Mouse (Mus musculus) thymus, adult 2 months (tissue): ENCODE data around the gene Iqgap2. TPM values are rescaled to one million over a fixed set of nuclear protein-coding genes. Genes with fewer than 3 reads are reported as not detected.
A peak's percentile ranks its signal among the peaks of the same experiment; 100 is the strongest.

Experiments used
- DNase-seq: peaks from one replicate; pipeline ENCODE4 v3.0.0; 2021
- H3K27ac ChIP-seq: fragments of 200-500 bp; 2 replicates; pipeline ENCODE4 v1.5.1; 2012; ENCODE audit warnings: low read length, control low read depth; ENCODE audit not compliant: control insufficient read depth, insufficient read depth
- H3K27me3 ChIP-seq: fragments of 200-500 bp; 2 replicates; pipeline ENCODE4 v1.6.1; 2012; ENCODE audit warnings: mild to moderate bottlenecking, low read length, moderate library complexity, mixed read lengths; ENCODE audit not compliant: control insufficient read depth, insufficient read depth
- H3K36me3 ChIP-seq: fragments of 200-500 bp; 2 replicates; pipeline ENCODE4 v1.6.1; 2012; ENCODE audit warnings: mild to moderate bottlenecking, low read length, moderate library complexity; ENCODE audit not compliant: control insufficient read depth, insufficient read depth
- H3K4me1 ChIP-seq: fragments of 200-500 bp; replicated peaks from 2 replicates; pipeline ENCODE4 v1.6.1; 2012; ENCODE audit warnings: low read length; ENCODE audit not compliant: control insufficient read depth, insufficient read depth
- H3K4me3 ChIP-seq: fragments of 200-500 bp; 2 replicates; pipeline ENCODE4 v1.5.1; 2012; ENCODE audit warnings: mild to moderate bottlenecking, low read length, control low read depth, moderate library complexity; ENCODE audit not compliant: control insufficient read depth, insufficient read depth
- CTCF ChIP-seq: fragments of 200-500 bp; IDR thresholded peaks from 2 replicates; pipeline ENCODE4 v1.5.1; 2012; ENCODE audit warnings: mild to moderate bottlenecking, control low read depth, low read length, moderate library complexity, borderline replicate concordance; ENCODE audit not compliant: control insufficient read depth, poor library complexity, insufficient read depth; ENCODE audit errors: extremely low read depth
- POLR2A ChIP-seq: fragments of 200-500 bp; IDR thresholded peaks from 2 replicates; pipeline ENCODE4 v1.6.1; 2012; ENCODE audit warnings: mild to moderate bottlenecking, low read length, control low read depth, moderate library complexity; ENCODE audit not compliant: control insufficient read depth, poor library complexity, insufficient read depth; ENCODE audit errors: extremely low read depth
- WGBS: fragments of 180-500 bp; shearing (Covaris S2); methylation state at CpG from one replicate; pipeline ENCODE4 v1.1.7; 2018; 5-methylcytosine and 5-hydroxymethylcytosine counted together
- polyA plus RNA-seq: library from polyadenylated mRNA; depleted of rRNA; stranded (reverse); fragments of >200 nt; gene quantifications from 2 replicates; pipeline ENCODE4 v1.2.3, GENCODE M21; 2012

Iqgap2 gene
- polyA plus RNA-seq, 1 experiment = 4.4 TPM

DNA sequence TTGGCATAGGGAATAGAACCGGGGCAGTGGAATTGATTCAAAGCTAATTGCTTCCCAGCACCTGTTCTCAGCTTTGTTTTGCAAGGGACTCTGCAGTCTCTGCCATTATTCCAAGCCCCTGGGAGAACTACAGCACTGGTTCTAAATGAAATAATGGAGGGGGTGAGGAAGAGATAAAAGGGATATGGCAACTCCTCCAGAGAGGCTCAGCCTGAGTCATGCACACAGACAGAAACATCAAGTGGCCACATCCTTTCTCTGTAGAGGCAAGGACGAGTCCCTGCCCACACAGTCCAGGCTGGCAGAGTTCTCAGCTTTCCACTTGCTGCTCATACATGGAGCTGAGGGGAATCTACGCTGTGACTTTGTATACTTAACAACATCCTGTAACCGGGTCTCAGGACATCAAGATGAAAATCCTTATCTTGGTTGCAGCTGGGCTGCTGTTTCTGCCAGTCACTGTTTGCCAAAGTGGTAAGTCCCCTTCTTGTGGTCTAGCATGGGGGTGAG, 195.0 kb downstream of the Iqgap2 start, which contains the start of gene F2rl2:
TSS of gene F2rl2 (plus strand) at position 200 of the 510 bp plus-strand sequence.
- WGBS = 25% methylated on average over 4 of the region's 4 CpGs
- TF ChIP-seq CTCF = no peak
- no peak for TF ChIP-seq POLR2A
- Histone ChIP-seq H3K27me3 (no peaks in the 10 kb centered on the region), H3K4me1 (peaks cover 20% of the 10 kb centered on the region), H3K36me3 (no peaks in the 10 kb centered on the region), H3K27ac (no peak within 1 kb of the TSS), H3K4me3 (no peak within 1 kb of the TSS)
- DNase-seq = peak; percentile 11

DNA sequence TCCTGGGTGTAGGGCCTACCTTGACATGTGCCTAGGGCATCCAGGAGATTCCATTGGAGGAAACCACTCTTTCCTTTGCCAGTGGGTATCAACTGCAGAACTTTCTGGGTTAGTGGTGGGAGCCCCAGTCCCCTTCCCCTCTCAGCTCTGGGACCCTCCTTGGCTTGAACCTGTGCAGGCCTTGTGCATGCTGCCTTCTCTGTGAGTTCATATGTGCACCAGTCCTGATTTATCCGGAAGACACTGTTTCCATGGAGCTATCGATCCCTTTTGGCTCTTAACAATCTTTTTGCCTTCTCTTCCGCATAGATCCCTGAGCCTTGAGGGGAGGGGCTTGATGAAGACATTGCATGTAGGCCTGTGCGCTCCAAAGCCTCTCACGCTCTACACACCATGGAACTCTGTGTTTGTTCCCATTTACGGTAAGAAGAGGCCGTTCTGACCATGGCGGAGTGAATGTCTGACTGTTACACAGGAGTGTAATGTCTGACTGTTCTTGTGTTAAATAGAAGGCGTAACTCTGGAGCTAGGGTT, 195.5 kb downstream of the Iqgap2 start:
- H3K27me3 ChIP-seq = no peaks in the 10 kb centered on the region
- DNase-seq = no peak
- H3K4me1 ChIP-seq = peaks cover 20% of the 10 kb centered on the region
- H3K36me3 ChIP-seq = no peaks in the 10 kb centered on the region
- WGBS = 94% methylated on average over 9 of the region's 9 CpGs
- H3K4me3 ChIP-seq = no peak overlapping the region
- TF ChIP-seq CTCF (no peak), POLR2A (no peak)
- H3K27ac ChIP-seq = no peak overlapping the region

DNA sequence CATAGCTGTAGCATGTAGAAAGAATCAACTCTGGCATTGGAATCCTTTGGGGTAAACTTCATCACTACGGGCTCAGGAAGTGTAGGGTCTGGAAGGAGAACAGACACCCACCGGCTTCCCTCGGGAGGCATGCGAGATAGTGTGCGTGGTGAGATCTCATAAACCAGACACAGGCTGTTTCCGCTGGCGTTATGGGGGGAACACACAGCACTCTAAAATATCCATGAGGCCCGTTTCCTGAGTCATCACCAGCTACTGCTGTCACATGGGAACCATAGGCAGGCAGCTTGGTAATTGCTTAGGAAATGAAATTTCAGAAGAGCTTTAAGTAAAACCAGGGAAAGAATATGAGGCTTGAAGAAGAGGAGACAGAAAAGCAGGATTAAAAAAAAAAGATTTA, 199.5 kb downstream of the Iqgap2 start:
- TF ChIP-seq POLR2A (no peak), CTCF (no peak)
- 97% methylated on average over 8 of the region's 8 CpGs for WGBS
- Histone ChIP-seq H3K27ac (no peak overlapping the region), H3K36me3 (no peaks in the 10 kb centered on the region), H3K4me1 (peaks cover 11% of the 10 kb centered on the region), H3K27me3 (no peaks in the 10 kb centered on the region), H3K4me3 (no peak overlapping the region)
- DNase-seq = no peak

DNA sequence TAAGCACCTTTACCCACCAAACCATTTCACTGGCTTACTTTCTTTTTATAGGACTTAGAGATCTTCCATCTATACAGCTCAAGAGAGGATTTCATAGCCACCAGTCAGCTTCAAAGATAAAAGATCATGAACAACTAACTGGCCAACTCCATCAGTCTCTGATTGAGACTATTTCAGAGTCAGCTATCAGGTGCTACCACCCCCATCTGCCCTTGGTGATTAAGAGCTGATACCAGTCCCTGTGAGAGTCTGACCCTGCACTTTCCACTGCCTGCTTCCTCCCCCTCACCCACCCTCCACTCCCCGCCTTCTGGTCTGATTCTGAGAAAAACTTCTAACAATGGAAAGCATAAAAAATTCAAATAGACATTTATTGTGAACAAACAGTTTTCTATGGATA, 203.1 kb downstream of the Iqgap2 start:
- Histone ChIP-seq H3K27me3 (no peaks in the 10 kb centered on the region), H3K4me3 (no peak overlapping the region), H3K4me1 (no peaks in the 10 kb centered on the region; the same call in 1 of the 2 replicates), H3K36me3 (no peaks in the 10 kb centered on the region), H3K27ac (no peak overlapping the region)
- WGBS = 94% methylated on average over 1 of the region's 1 CpGs
- DNase-seq = no peak
- no peak for TF ChIP-seq CTCF
- no peak for TF ChIP-seq POLR2A

DNA sequence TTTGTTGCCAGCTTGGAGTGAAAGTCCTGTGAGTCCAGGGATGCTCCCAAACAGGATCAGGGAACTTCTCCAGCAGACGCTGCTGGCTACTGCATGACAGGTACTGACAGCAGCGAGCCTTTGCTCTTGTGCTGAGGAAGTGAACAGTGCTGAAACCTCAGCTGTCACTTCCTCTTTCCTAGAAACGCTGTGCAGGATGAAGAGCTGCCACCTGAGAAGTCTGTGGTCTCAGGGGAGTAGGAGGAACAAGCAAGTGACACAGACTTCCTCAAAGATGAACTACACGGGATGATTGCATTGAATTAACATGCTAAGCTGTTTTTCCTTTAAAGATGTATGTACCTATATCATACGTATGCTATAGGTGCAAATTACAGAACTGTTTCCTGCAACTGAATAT, 206.0 kb downstream of the Iqgap2 start:
- 2% methylated on average over 5 of the region's 5 CpGs for WGBS
- peak; percentile 37 for DNase-seq
- Histone ChIP-seq H3K4me3 (no peak overlapping the region), H3K4me1 (no peaks in the 10 kb centered on the region; the same call in 1 of the 2 replicates), H3K27me3 (no peaks in the 10 kb centered on the region), H3K27ac (no peak overlapping the region), H3K36me3 (peaks cover 7% of the 10 kb centered on the region)
- TF ChIP-seq CTCF (no peak), POLR2A (no peak)

DNA sequence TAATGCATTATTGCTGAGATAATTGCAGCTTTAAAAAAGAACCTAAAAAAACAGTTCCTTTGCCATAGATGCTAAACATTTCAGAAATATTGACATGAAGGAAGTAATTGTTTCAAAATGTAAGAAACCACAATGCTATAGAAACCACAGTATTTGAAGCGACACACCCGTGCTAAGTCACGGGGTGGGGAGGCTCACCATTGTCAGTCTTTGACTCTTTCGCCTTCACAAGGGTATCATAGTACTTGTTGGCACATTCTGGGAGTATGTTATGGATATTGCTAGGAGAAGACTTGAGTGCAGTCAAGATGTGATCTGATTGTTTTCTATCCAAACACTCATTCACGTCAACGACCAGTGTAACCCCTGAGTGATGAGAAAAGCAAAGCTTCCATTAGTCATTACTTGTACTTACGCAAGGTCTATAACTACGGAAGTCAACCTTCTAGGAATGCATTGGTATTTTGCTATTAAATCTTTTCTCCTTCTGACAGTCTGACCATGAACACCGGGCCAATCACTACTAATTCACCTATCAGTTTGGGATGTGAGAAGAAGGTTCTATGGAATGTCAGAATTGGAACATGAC, 207.0 kb downstream of the Iqgap2 start:
- TF ChIP-seq CTCF (no peak), POLR2A (no peak)
- peaks cover 7% of the 10 kb centered on the region for H3K36me3 ChIP-seq
- H3K4me1 ChIP-seq = no peaks in the 10 kb centered on the region; the same call in 1 of the 2 replicates
- H3K27ac ChIP-seq = no peak overlapping the region
- no peak for DNase-seq
- no peaks in the 10 kb centered on the region for H3K27me3 ChIP-seq
- H3K4me3 ChIP-seq = no peak overlapping the region
- 64% methylated on average over 9 of the region's 9 CpGs for WGBS
